Mouse (Mus musculus) thymus, postnatal 4 days (tissue): ENCODE measurements at regions not wholly inside any gene's neighbourhood (a gene's known extent, or its start where the extent isn't known, plus 50 kb on each side); places are given as distances from the start of the nearest gene placed in this dataset.

Experiments used
- DNase-seq: peaks from one replicate; pipeline ENCODE4 v3.0.0; 2021

DNA sequence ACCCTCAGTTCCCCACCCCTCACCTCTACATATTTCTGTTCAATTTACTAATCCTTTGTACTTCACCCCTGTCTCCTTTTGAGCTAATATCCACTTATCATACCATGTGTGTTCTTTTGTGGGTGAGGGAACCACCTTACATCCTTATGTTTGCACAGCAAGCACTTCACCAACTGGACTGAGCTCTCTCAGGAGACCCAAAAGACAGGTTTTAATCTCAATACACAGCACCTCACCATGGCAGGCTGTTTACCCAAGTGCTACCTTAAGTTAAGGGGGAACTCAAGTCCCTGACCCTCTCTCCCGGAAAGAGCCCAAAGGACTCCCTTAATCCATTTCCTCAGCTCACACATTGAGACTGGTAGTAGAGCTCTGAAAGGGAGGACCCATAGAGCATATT, 62.3 kb upstream of the Agr3 start:
- DNase-seq: no peak

DNA sequence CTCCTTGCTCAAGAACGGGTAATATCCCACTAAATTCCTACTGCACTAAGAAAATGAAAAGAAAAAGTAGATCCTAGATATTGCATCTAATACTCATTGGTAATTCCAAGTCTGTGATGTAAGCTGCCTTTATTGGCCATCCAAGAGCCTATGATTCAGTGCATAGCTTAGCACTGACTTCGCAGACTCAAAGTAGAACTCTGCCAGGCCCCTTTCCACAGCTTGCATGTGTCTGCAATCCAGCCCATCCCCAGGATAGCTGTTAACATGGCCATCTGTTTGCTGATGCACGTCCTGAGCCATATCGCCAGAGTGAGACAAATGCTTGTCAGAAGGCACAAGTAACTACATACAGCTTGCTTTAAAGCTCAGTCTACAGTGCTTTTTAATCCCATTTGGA, 72.3 kb upstream of the Agr3 start:
- DNase-seq: no peak

- DNase-seq: no peak
These were observed 78.4 kb upstream of the Agr3 start for GRCm38 (mm10) chr12:35846905-35847610.

DNA sequence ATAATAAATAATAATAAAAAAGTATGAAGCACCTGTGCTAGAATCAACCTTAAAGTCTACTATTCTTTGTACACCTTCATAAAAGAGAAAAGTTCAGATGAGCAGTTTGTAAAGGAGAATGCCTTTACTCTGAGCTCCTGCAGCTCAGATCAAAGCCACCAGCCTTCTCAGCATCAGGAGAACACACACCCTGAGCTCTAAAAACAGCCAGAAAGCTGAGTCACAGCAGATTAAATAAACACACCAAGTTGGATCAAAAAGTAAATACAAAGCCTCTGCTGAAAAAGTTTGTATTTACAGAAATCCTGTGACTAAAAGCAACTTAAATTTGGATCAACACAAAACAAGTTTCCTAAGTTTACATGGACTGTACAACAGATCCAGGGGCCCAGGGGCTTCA, 88.5 kb upstream of the Agr3 start:
- DNase-seq: no peak

DNA sequence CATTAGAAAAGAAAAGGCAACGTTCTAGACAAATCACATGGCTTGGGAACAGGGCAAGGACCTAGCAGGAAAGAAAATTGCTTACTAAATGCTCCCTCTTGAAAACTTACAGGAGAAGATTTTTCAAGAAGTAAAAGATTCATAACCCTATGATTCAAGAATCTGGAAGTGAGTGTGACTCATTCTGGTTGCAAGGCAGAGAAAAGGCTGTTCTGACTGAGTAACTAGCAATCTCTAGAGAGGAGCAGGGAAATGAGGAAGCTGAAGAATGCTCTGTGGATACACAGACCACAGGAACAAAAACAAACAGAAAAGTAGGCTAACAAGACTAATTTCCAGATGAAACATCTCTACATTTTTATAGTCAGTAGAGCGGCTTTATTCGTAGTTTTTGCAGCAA, 92.1 kb upstream of the Agr3 start:
- DNase-seq: no peak

- DNase-seq: no peak
These were observed 93.4 kb upstream of the Agr3 start for GRCm38 (mm10) chr12:35831922-35832512.

DNA sequence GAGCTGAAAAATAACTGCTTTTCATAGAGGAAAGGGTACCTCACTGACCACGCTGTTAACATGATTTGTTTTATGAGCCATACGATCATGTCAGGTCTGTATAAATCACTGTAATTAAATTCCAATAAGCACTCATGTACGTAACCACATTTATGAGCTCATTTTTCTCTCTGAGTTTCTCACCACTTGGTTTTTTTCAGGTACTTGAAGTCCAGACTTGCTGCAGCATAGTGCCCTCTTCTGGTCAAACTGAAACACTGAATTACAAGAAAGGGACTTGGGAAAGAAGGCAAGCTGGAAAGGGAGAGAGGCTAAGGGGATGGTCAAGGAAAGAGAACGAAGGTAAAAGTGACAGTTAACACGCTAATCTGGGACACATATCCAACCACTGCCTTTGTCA, 94.2 kb upstream of the Agr3 start:
- DNase-seq: peak; percentile 22

GRCm38 (mm10) chr12:35827797-35828196, 97.6 kb upstream of the Agr3 start:
- peak; percentile 16 for DNase-seq

GRCm38 (mm10) chr12:35826990-35827389, 98.4 kb upstream of the Agr3 start:
- DNase-seq: no peak

- no peak for DNase-seq
These were observed 100.8 kb upstream of the Agr3 start for GRCm38 (mm10) chr12:35824587-35824987.

GRCm38 (mm10) chr12:35799261-35799660, 126.2 kb upstream of the Agr3 start:
- DNase-seq: peak; percentile 11

- DNase-seq: no peak
These were observed 150.0 kb upstream of the Agr3 start for GRCm38 (mm10) chr12:35775396-35775795.

DNA sequence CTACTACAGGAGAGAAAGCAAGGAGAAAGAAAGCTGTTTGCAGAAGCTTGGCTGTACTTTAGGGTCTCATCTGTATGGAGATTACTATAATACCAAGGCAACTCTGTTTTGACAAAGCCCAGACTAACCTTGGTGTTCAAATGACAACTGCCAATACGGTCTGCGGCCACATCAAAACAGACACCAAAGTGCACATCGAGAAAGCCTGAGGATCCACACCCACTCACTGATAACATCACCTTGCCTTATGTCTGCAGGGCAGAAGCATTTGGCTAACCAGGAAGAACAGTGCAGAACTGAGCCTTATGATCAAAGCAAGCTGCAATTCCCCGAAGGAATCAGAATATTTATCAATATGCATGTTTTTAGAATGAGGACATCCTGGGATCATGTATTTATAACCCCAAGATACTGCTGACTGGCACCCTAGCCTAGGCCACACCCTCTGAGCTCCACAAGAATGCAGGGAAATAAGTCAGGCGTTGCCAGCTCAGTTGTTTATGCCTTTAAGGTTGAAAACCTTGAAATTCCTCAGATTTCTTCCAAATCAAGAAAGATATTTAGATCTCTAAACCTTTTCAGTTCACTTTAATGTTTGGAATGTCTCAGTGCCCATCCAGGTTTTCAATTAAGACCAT, 154.9 kb upstream of the Agr3 start:
- peak; percentile 16 for DNase-seq

- DNase-seq: no peak
These were observed 166.5 kb upstream of the Agr3 start for GRCm38 (mm10) chr12:35758916-35759315.

DNA sequence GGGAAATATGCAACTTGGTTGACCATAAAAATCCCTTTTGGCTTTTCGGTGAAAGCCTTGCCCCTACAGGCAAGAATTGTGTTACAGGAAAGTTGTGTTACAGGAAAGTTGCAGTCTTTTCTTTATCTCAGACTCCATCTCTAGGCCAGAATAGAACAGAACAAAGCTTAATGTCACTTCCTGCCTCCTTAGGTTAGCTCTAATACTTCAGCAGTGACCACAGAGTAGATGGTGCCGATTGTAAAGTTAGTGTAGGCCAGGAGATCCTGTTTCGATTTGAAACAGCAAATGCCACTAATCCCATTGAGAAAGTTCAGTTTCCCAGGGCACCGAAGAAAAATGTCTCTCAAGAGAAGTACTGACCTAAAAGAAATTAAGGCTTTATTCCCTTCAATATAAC, 170.3 kb upstream of the Agr3 start:
- no peak for DNase-seq

GRCm38 (mm10) chr12:35747997-35748396, 177.4 kb upstream of the Agr3 start:
- DNase-seq: no peak

DNA sequence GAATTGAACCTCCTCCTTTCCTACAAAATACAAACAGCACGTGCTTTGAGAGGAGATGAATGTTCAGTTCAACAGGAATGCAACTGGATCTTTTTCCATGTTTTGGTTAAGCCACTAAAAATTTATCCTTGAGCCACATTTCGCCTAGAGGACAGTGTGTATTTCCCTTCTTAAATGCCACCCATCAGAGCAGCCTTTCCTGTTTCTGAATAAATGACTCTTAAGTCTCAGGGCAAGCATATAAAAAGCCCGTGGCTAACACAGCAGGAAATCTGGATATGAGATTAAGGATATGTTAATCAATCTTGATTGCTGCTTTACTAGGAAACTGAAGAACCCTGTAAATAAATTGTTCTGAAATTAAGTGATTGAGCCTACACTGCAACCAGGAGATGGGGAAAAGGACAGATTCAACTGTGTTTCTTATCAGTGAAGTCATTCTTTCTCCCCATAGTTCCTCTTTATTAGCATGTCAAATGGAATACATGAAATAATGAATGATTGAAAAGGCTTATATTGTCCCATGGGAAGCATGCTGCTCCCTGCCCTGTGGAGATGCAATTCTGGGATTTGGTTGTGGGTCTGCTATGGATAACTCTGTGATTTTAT, 178.6 kb upstream of the Agr3 start:
- no peak for DNase-seq

GRCm38 (mm10) chr12:35742729-35743128, 182.7 kb upstream of the Agr3 start:
- no peak for DNase-seq

DNA sequence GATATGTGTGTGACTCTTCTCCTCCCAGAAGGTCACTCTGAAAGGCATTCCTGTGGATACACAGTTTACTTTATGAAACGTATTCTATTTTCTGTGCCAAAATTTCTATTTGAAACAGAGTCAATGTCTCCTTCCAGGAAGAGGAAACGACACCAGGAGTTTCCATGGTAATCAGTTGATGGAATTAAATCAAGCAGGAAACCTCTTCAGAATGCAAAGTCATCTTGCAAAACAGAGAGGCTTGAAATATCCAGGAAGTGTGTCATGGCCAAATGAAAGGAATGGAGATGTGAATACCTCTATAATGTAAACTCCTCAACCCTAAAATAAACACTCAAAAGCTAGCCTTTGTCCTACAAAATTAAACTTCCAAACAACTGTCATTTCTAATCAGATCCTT, 189.0 kb upstream of the Agr3 start:
- DNase-seq: no peak

DNA sequence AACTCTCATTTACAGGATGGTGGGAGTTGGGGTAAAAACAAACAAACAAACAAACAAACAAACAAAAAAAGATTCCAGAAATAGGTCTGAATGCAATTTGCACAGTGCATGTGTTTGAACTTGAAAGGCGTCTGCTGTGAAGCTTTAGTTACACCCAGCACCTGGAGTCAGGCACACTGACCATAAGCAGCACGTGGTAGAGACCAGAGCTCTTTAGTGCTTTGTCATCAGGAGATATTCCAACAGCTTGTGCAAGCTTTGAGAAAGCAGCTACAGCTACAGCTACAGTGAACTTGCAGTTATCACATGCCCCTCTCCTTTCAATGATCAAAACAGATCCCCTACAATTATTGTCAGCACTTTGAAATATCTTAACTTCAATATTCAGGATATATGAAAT, 190.4 kb upstream of the Agr3 start:
- no peak for DNase-seq

DNA sequence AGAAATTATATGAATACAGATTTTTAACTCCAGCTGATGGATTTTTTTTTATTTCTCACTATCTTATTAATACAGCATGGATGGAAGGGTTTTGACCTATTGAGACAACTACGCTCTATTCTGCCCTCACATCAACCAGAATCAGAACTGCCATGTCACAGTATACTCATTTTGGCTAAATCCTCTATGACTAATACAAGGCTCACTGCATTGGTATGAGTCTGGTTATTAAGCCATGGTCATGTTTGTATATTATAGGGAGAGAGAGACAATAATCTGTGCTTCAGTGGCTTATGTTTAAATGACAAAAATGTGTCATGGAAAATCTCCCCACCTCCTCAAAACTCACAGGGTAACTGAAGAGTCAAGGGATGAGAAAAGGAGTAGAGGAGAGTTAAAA, 191.0 kb upstream of the Agr3 start:
- DNase-seq: no peak

DNA sequence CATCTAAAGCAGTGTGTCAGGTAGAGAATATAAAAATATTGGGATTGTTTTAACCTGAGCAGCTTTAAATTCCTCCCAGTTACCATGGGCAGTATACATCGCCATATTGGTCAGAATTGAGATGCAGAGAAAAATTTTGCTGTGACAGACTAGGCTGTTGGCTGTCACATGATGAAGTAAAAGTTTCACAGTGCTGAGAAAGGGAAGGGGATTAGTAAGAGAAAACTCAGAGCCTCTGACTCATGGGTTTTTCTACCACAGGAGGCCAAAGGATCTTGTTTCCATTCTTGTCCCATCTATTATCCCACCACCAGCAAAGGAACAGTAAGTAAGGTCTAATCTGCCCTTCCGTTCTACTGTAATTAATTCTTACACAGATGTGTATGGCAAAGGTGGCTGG, 191.8 kb upstream of the Agr3 start:
- DNase-seq: no peak

DNA sequence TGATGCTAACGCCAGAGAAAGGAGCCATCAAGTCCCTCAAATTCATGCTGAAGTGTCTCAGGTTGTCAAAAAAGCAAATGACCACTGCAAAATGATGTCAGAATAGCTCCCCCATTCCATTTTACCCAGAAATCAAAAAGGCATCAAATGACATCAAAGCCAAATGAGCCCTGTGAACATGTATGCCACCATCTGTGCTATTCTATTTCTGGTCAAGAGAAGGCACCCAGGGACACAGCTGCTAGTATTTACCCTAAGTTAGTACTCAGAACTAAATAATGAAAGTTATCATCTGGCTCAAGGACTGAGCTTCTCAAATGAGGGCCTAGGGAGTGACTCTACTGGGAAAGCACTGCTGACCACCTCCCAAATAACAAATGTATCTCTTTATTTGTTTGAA, 191.1 kb upstream of the Ahr start:
- no peak for DNase-seq

- peak; percentile 54 for DNase-seq
These were observed 189.3 kb upstream of the Ahr start for GRCm38 (mm10) chr12:35724132-35724531.
